Mouse (Mus musculus): Measurements from ENCODE around the gene Tor1aip1. TPM values are rescaled to one million over a fixed set of nuclear protein-coding genes. Genes with fewer than 3 reads are reported as not detected.
A peak's percentile ranks its signal among the peaks of the same experiment; 100 is the strongest.

Gene Tor1aip1
- polyA plus RNA-seq (2021): 75.4 TPM

- H3K27me3 ChIP-seq: no peaks in the 10 kb centered on the region
- TF ChIP-seq CTCF (IDR thresholded peaks at IDR 0.05): no peak
- ChIA-PET POLR2A (interaction anchor here (0.7 kb wide), 1 partner anchor 14 kb away, joined by 5 read pairs; no protein-coding TSS in a partner anchor), CTCF (interaction anchor here (1.4 to 2.5 kb wide), 2 partner anchors 9 to 13 kb away, joined by 3 to 9 read pairs; no protein-coding TSS in a partner anchor)
- DNase-seq (ENCODE audit: low read depth, low spot score) (peak; percentile 91), ATAC-seq (peak; percentile 83)
- in situ Hi-C loops (cut with MboI; ENCODE audit: low pct_unique_long_range_greater_than_20kb): no loop called here
Measured at GRCm38 (mm10) chr1:156035930-156036737, at the start of gene Tor1aip1. Gene Tor1aip1 (minus strand): TSS chr1:156036480.

GRCm38 (mm10) chr1:156085770-156086169 is 49.5 kb upstream of the Tor1aip1 start:
- peak; percentile 81 for TF ChIP-seq CTCF (IDR thresholded peaks at IDR 0.05)
- H3K27me3 ChIP-seq: no peaks in the 10 kb centered on the region
- ChIA-PET POLR2A (interaction anchor here (0.6 kb wide), 1 partner anchor 332 kb away, joined by 3 read pairs; no protein-coding TSS in a partner anchor), CTCF (interaction anchor here (3.8 kb wide), 1 partner anchor 156 kb away, joined by 17 read pairs; no protein-coding TSS in a partner anchor)
- DNase-seq (ENCODE audit: low read depth, low spot score) (peak; percentile 30), ATAC-seq (no peak)
- in situ Hi-C loops (cut with MboI; ENCODE audit: low pct_unique_long_range_greater_than_20kb): no loop called here

GRCm38 (mm10) chr1:156084603-156085002 is 48.3 kb upstream of the Tor1aip1 start:
- no peak for TF ChIP-seq CTCF (IDR thresholded peaks at IDR 0.05)
- ChIA-PET CTCF (interaction anchor here (1.0 to 1.6 kb wide), 2 partner anchors 146 to 157 kb away, joined by 3 to 6 read pairs; no protein-coding TSS in a partner anchor), POLR2A (interaction anchor here (0.6 kb wide), 1 partner anchor 293 kb away, joined by 4 read pairs; no protein-coding TSS in a partner anchor)
- ATAC-seq (no peak), DNase-seq (ENCODE audit: low read depth, low spot score) (no peak)
- in situ Hi-C loops (cut with MboI; ENCODE audit: low pct_unique_long_range_greater_than_20kb): no loop called here
- no peaks in the 10 kb centered on the region for H3K27me3 ChIP-seq

GRCm38 (mm10) chr1:156077655-156078054 is 41.4 kb upstream of the Tor1aip1 start:
- TF ChIP-seq CTCF (IDR thresholded peaks at IDR 0.05): no peak
- DNase-seq (ENCODE audit: low read depth, low spot score): no peak
- no peak for ATAC-seq
- POLR2A ChIA-PET: interaction anchor here (0.6 kb wide), 1 partner anchor 10 kb away, joined by 4 read pairs; no protein-coding TSS in a partner anchor
- CTCF ChIA-PET: no interaction called here
- no peaks in the 10 kb centered on the region for H3K27me3 ChIP-seq
- in situ Hi-C loops (cut with MboI; ENCODE audit: low pct_unique_long_range_greater_than_20kb): no loop called here

GRCm38 (mm10) chr1:156076474-156076873 is 40.2 kb upstream of the Tor1aip1 start:
- DNase-seq (ENCODE audit: low read depth, low spot score) (no peak), ATAC-seq (no peak)
- ChIA-PET POLR2A (no interaction called here), CTCF (interaction anchor here (0.8 to 1.2 kb wide), 3 partner anchors 15 to 158 kb away, joined by 3 to 4 read pairs (median 3); no protein-coding TSS in a partner anchor)
- in situ Hi-C loops (cut with MboI; ENCODE audit: low pct_unique_long_range_greater_than_20kb): no loop called here
- H3K27me3 ChIP-seq: no peaks in the 10 kb centered on the region
- no peak for TF ChIP-seq CTCF (IDR thresholded peaks at IDR 0.05)

GRCm38 (mm10) chr1:156074575-156074974 is 38.3 kb upstream of the Tor1aip1 start:
- H3K27me3 ChIP-seq: no peaks in the 10 kb centered on the region
- no peak for TF ChIP-seq CTCF (IDR thresholded peaks at IDR 0.05)
- in situ Hi-C loops (cut with MboI; ENCODE audit: low pct_unique_long_range_greater_than_20kb): no loop called here
- POLR2A ChIA-PET: no interaction called here
- CTCF ChIA-PET: interaction anchor here (1.1 to 1.6 kb wide), 3 partner anchors 32 to 167 kb away, joined by 3 read pairs; no protein-coding TSS in a partner anchor
- no peak for ATAC-seq
- DNase-seq (ENCODE audit: low read depth, low spot score): no peak

- POLR2A ChIA-PET: interaction anchor here (0.6 kb wide), 1 partner anchor 818 kb away, joined by 3 read pairs; no protein-coding TSS in a partner anchor
- CTCF ChIA-PET: interaction anchor here (1.1 kb wide), 1 partner anchor 10 kb away, joined by 5 read pairs; no protein-coding TSS in a partner anchor
- in situ Hi-C loops (cut with MboI; ENCODE audit: low pct_unique_long_range_greater_than_20kb): no loop called here
- no peaks in the 10 kb centered on the region for H3K27me3 ChIP-seq
- no peak for TF ChIP-seq CTCF (IDR thresholded peaks at IDR 0.05)
- no peak for ATAC-seq
- no peak for DNase-seq (ENCODE audit: low read depth, low spot score)
Measured at GRCm38 (mm10) chr1:156073169-156073821, 37.0 kb upstream of the Tor1aip1 start.

GRCm38 (mm10) chr1:156070106-156070505 is 33.8 kb upstream of the Tor1aip1 start:
- ChIA-PET POLR2A (interaction anchor here (0.7 kb wide), 2 partner anchors 187 to 377 kb away, joined by 3 read pairs; no protein-coding TSS in a partner anchor), CTCF (no interaction called here)
- TF ChIP-seq CTCF (IDR thresholded peaks at IDR 0.05): no peak
- no peaks in the 10 kb centered on the region for H3K27me3 ChIP-seq
- peak; percentile 95 for ATAC-seq
- in situ Hi-C loops (cut with MboI; ENCODE audit: low pct_unique_long_range_greater_than_20kb): no loop called here
- DNase-seq (ENCODE audit: low read depth, low spot score): peak; percentile 71

GRCm38 (mm10) chr1:156066133-156066532 is 29.9 kb upstream of the Tor1aip1 start:
- no peak for ATAC-seq
- ChIA-PET POLR2A (interaction anchor here (1.3 kb wide), 1 partner anchor 12 kb away, joined by 3 read pairs; no protein-coding TSS in a partner anchor), CTCF (no interaction called here)
- no peak for DNase-seq (ENCODE audit: low read depth, low spot score)
- TF ChIP-seq CTCF (IDR thresholded peaks at IDR 0.05): no peak
- no peaks in the 10 kb centered on the region for H3K27me3 ChIP-seq
- in situ Hi-C loops (cut with MboI; ENCODE audit: low pct_unique_long_range_greater_than_20kb): no loop called here

- TF ChIP-seq CTCF (IDR thresholded peaks at IDR 0.05): no peak
- DNase-seq (ENCODE audit: low read depth, low spot score): no peak
- ATAC-seq: no peak
- CTCF ChIA-PET: interaction anchor here (1.4 to 2.0 kb wide), 4 partner anchors 11 to 179 kb away, joined by 3 to 6 read pairs (median 4); no protein-coding TSS in a partner anchor
- POLR2A ChIA-PET: no interaction called here
- in situ Hi-C loops (cut with MboI; ENCODE audit: low pct_unique_long_range_greater_than_20kb): no loop called here
- H3K27me3 ChIP-seq: no peaks in the 10 kb centered on the region
Measured at GRCm38 (mm10) chr1:156062193-156062592, 25.9 kb upstream of the Tor1aip1 start.

All from Patski (cell line).